Mouse (Mus musculus): ENCODE data around the gene Kalrn.

- TF ChIP-seq GATA1 (IDR thresholded peaks at IDR 0.05; ENCODE audit: borderline replicate concordance, low read length) (no peak), FLI1 (IDR thresholded peaks at IDR 0.05; ENCODE audit: low read length) (no peak)
These were observed 86.1 kb downstream of the Kalrn start for GRCm38 (mm10) chr16:34487268-34487667.

All from megakaryocyte, embryonic 14.5 days (primary cell).